16 mouse cellular contexts compared by ENCODE assay signal in the genomic region with DNA sequence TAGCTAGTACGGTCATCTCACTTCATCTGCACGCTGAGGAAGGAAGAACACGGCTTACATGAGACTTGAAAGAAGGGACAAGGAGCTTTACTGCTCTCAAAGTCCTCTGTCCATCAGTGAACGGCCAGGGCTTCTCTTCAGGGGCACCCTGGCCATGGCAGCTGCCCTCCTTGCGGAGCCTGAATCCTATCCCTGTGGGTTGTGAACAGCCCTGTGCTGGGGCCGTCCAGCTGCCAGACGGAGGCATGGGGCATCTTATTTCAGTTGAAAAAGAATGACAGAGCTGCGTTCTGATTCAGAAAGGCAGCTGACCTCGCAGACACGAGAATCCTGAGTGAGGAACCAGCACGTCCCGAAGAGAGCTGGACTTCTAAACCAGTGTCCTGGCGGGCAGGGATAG.
"Had no signal": no experiment of that assay in that cellular context is flagged by ENCODE, and none has a peak within 500 bp of the region (broad histone marks: within the 10 kb centered on the region; RNA-seq: fewer than 3 reads in every experiment).

No protein-coding gene starts in this region.

- H3K4me3 ChIP-seq: neural tube, embryonic 13.5 days; neural tube, embryonic 15.5 days; stomach, embryonic 15.5 days had no signal

- H3K27ac ChIP-seq: neural tube, embryonic 13.5 days; neural tube, embryonic 15.5 days; stomach, embryonic 15.5 days; stomach, postnatal 0 days had no signal

- H3K27me3 ChIP-seq: neural tube, embryonic 13.5 days; neural tube, embryonic 15.5 days; stomach, embryonic 15.5 days had no signal

- H3K9me3 ChIP-seq: neural tube, embryonic 13.5 days; neural tube, embryonic 15.5 days; stomach, embryonic 15.5 days had no signal

- DNase-seq: retina, postnatal 1 day; right cerebral cortex, adult 18-20 months; right cerebral cortex, postnatal 14 days; right cerebral cortex, postnatal 25 days; right cerebral cortex, postnatal 4 days; spleen, adult 18-20 months; thymus, adult 18-20 months; thymus, adult 2 months; thymus, postnatal 14 days; thymus, postnatal 25 days; thymus, postnatal 36 days; thymus, postnatal 4 days had no signal

- H3K4me2 ChIP-seq: neural tube, embryonic 13.5 days; neural tube, embryonic 15.5 days; stomach, embryonic 15.5 days had no signal

- H3K9ac ChIP-seq: neural tube, embryonic 13.5 days; neural tube, embryonic 15.5 days; stomach, embryonic 15.5 days had no signal
